Mouse (Mus musculus): ENCODE results near the gene Cd151.

GRCm38 (mm10) chr7:141501820-141502555 lies 34.8 kb downstream of the Cd151 start:
- no peak for TF ChIP-seq CTCF (IDR thresholded peaks at IDR 0.05)
- no peak for TF ChIP-seq EP300 (IDR thresholded peaks at IDR 0.05)

Measured in lung, postnatal 0 days (tissue).